Comparison of ENCODE assay signal across 9 mouse cellular contexts in genomic region chr5:112393741-112394414, GRCm38 (mm10). TPM values are rescaled to one million over a fixed set of nuclear protein-coding genes. Genes with fewer than 3 reads are reported as not detected.
DNase-seq lines count a peak whose midpoint lies in the region; ATAC-seq and TF ChIP-seq lines count a peak whose summit lies in the region.
"Had no signal": no experiment of that assay in that cellular context is flagged by ENCODE, and none has a peak within 500 bp of the region (broad histone marks: within the 10 kb centered on the region; RNA-seq: fewer than 3 reads in every experiment).

No protein-coding gene starts in this region.

- H3K4me1 ChIP-seq in thymus, adult 2 months (replicated peaks; ENCODE audit: control insufficient read depth, insufficient read depth, low read length): peaks cover 5% of the 10 kb centered on the region; the same call in 1 of the 2 replicates
- no peaks in the 10 kb centered on the region; the same call in 1 of the 2 replicates for H3K4me1 ChIP-seq in liver, postnatal 0 days (ENCODE audit: insufficient read depth)

- no peak for TF ChIP-seq EP300 in liver, postnatal 0 days (IDR thresholded peaks at IDR 0.05; ENCODE audit: low read depth)

- no peak overlapping the region for H3K27ac ChIP-seq in thymus, adult 2 months (ENCODE audit: control insufficient read depth, insufficient read depth, low read length)
- H3K27ac ChIP-seq in liver, postnatal 0 days (ENCODE audit: low read depth): no peak overlapping the region

- H3K36me3 ChIP-seq in thymus, adult 2 months (ENCODE audit: control insufficient read depth, insufficient read depth, low read length): no peaks in the 10 kb centered on the region
- no peaks in the 10 kb centered on the region for H3K36me3 ChIP-seq in liver, postnatal 0 days (replicated peaks; ENCODE audit: insufficient read depth, low read length)

- 0 out of 2 replicates have a peak overlapping the region, but pooled peaks have one; percentile 66 for H3K4me2 ChIP-seq in liver, postnatal 0 days (ENCODE audit: low read depth, low read length)

- peak; percentile 32 for DNase-seq in embryo, embryonic 10.5 days (ENCODE audit: low spot score)
- DNase-seq in embryo, embryonic 10 days (ENCODE audit: low spot score): no peak
- no peak for DNase-seq in thymus, adult 2 months
- DNase-seq in thymus, postnatal 0 days (ENCODE audit: low spot score): no peak
- no peak for DNase-seq in liver, postnatal 0 days
- no peak for DNase-seq in adrenal gland, adult 2 months
- no peak for DNase-seq in urinary bladder, adult 2 months (ENCODE audit: low spot score)

- H3K9ac ChIP-seq in liver, postnatal 0 days (replicated peaks): no peak overlapping the region

- peaks cover 12% of the 10 kb centered on the region; the same call in 1 of the 2 replicates for H3K27me3 ChIP-seq in thymus, adult 2 months (ENCODE audit: control insufficient read depth, insufficient read depth, low read length)
- H3K27me3 ChIP-seq in liver, postnatal 0 days (ENCODE audit: insufficient read depth, low read length): peaks cover 58% of the 10 kb centered on the region

- ATAC-seq in liver, postnatal 0 days: no peak
- no peak for ATAC-seq in cerebellum, adult (ENCODE audit: insufficient number of reproducible peaks, low FRiP score, low TSS enrichment)

- no peak for TF ChIP-seq POLR2A in thymus, adult 2 months (IDR thresholded peaks at IDR 0.05; ENCODE audit: control insufficient read depth, extremely low read depth, insufficient read depth, low read length, poor library complexity)

- peak overlapping the region; percentile 15; the same call in 1 of the 2 replicates for H3K4me3 ChIP-seq in thymus, adult 2 months (ENCODE audit: control insufficient read depth, insufficient read depth, low read length)
- H3K4me3 ChIP-seq in liver, postnatal 0 days (ENCODE audit: low read depth, low read length): no peak overlapping the region

- H3K9me3 ChIP-seq in liver, postnatal 0 days (ENCODE audit: low read length): no peaks in the 10 kb centered on the region

- 34% methylated on average over 18 of the region's 18 CpGs for WGBS in thymus, adult 2 months
- 16% methylated on average over 18 of the region's 18 CpGs for WGBS in liver, postnatal 0 days (ENCODE audit: insufficient replicate concordance)

- no peak for TF ChIP-seq CTCF in thymus, adult 2 months (IDR thresholded peaks at IDR 0.05; ENCODE audit: borderline replicate concordance, control insufficient read depth, extremely low read depth, insufficient read depth, low read length, poor library complexity)
- no peak for TF ChIP-seq CTCF in liver, postnatal 0 days (IDR thresholded peaks at IDR 0.05; ENCODE audit: low read depth)

RNA-seq across cellular contexts. Expression of gene Asphd2, which starts 0.8 kb away (rescaled TPM):
- 0.05 and 0.67 TPM in 2 replicates for polyA plus RNA-seq in thymus, adult 2 months (2012; rRNA removed)
- polyA plus RNA-seq in thymus, postnatal 0 days (2015; fragmentation: Nextera tagmentation; extraction: Ambion mirVana): 0.23 and 0.63 TPM in 2 replicates
- polyA plus RNA-seq in liver, postnatal 0 days (2015; fragmentation: Nextera tagmentation; extraction: Ambion mirVana): 0.21 TPM in 1 of 2 replicates, not detected in the other
- total RNA-seq in adrenal gland, adult 2 months (2021): 1 to 10 TPM; 2.1 to 6.5 TPM
- polyA plus RNA-seq in adrenal gland, adult 2 months (2012; rRNA removed): 2.1 and 5.1 TPM in 2 replicates
- 1.3 and 1.4 TPM in 2 replicates for polyA plus RNA-seq in urinary bladder, adult 2 months (2012; rRNA removed)

RNA-seq across cellular contexts. Expression of gene Gm6583, which starts 38.0 kb away (rescaled TPM):
- not detected in 2 replicates for polyA plus RNA-seq in thymus, adult 2 months (2012; rRNA removed)
- polyA plus RNA-seq in thymus, postnatal 0 days (2015; fragmentation: Nextera tagmentation; extraction: Ambion mirVana): 0.05 and 0.13 TPM in 2 replicates
- 0.16 and 0.17 TPM in 2 replicates for polyA plus RNA-seq in liver, postnatal 0 days (2015; fragmentation: Nextera tagmentation; extraction: Ambion mirVana)
- total RNA-seq in adrenal gland, adult 2 months (2021): under 1 TPM in 1 of 2 experiments, not detected in 1; 0.14 TPM
- not detected in 2 replicates for polyA plus RNA-seq in adrenal gland, adult 2 months (2012; rRNA removed)
- not detected in 2 replicates for polyA plus RNA-seq in urinary bladder, adult 2 months (2012; rRNA removed)

RNA-seq across cellular contexts. Expression of gene Hps4, which starts 51.0 kb away (rescaled TPM):
- polyA plus RNA-seq in thymus, adult 2 months (2012; rRNA removed): 41.8 and 52.8 TPM in 2 replicates
- polyA plus RNA-seq in thymus, postnatal 0 days (2015; fragmentation: Nextera tagmentation; extraction: Ambion mirVana): 19.9 and 23.7 TPM in 2 replicates
- polyA plus RNA-seq in liver, postnatal 0 days (2015; fragmentation: Nextera tagmentation; extraction: Ambion mirVana): 11.5 and 12.5 TPM in 2 replicates
- total RNA-seq in adrenal gland, adult 2 months (2021): 10 to 100 TPM; 19.9 to 61.1 TPM
- polyA plus RNA-seq in adrenal gland, adult 2 months (2012; rRNA removed): 62.7 and 64.6 TPM in 2 replicates
- polyA plus RNA-seq in urinary bladder, adult 2 months (2012; rRNA removed): 23.6 and 24.3 TPM in 2 replicates

RNA-seq across cellular contexts. Expression of gene Srrd, which starts 51.0 kb away (rescaled TPM):
- polyA plus RNA-seq in thymus, adult 2 months (2012; rRNA removed): 56.2 and 64.4 TPM in 2 replicates
- polyA plus RNA-seq in thymus, postnatal 0 days (2015; fragmentation: Nextera tagmentation; extraction: Ambion mirVana): 28.0 and 30.2 TPM in 2 replicates
- 9.4 and 10.6 TPM in 2 replicates for polyA plus RNA-seq in liver, postnatal 0 days (2015; fragmentation: Nextera tagmentation; extraction: Ambion mirVana)
- total RNA-seq in adrenal gland, adult 2 months (2021): 10 to 100 TPM; 20.1 to 68.5 TPM
- polyA plus RNA-seq in adrenal gland, adult 2 months (2012; rRNA removed): 43.2 and 47.4 TPM in 2 replicates
- polyA plus RNA-seq in urinary bladder, adult 2 months (2012; rRNA removed): 26.3 and 28.7 TPM in 2 replicates

RNA-seq across cellular contexts. Expression of gene Gm6588, which starts 55.3 kb away (rescaled TPM):
- polyA plus RNA-seq in thymus, adult 2 months (2012; rRNA removed): 0.07 TPM in 1 of 2 replicates, not detected in the other
- polyA plus RNA-seq in thymus, postnatal 0 days (2015; fragmentation: Nextera tagmentation; extraction: Ambion mirVana): not detected in 2 replicates
- not detected in 2 replicates for polyA plus RNA-seq in liver, postnatal 0 days (2015; fragmentation: Nextera tagmentation; extraction: Ambion mirVana)
- total RNA-seq in adrenal gland, adult 2 months (2021): not detected
- not detected in 2 replicates for polyA plus RNA-seq in adrenal gland, adult 2 months (2012; rRNA removed)
- polyA plus RNA-seq in urinary bladder, adult 2 months (2012; rRNA removed): not detected in 2 replicates
- polyA plus RNA-seq: C2C12 had no signal
